In the genomic region with DNA sequence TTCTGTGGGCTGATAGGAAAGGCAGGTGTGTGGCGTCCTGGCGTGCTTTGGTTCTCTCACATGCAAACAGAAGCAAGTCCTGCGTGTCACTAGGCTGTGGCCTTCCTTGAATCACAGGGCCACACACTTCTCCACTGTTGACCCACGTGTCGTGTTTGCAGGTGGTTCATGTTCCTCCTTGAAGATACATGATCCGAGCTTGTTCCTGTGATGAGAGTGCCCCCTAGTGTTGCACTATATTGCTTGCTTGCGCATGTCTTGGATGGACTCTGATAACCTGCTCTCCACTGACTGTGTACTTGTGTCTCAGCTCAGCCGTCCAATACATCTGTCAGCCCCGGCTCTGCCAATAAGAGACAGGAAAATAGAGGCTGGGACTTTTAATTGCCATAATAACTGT, we compare ENCODE assay signal across 8 mouse cellular contexts. TPM values are rescaled to one million over a fixed set of nuclear protein-coding genes. Genes with fewer than 3 reads are reported as not detected.
DNase-seq lines count a peak whose midpoint lies in the region; ATAC-seq lines count a peak whose summit lies in the region.

No protein-coding gene starts in this region.

- peak; percentile 79 for DNase-seq in ES-CJ7 (ENCODE audit: low read depth, low spot score)
- peak; percentile 52 for DNase-seq in brain, embryonic 18.5 days (ENCODE audit: low read depth, low spot score)
- DNase-seq in forebrain, embryonic 11.5 days (ENCODE audit: low spot score): peak; percentile 73
- DNase-seq in hindbrain, embryonic 11.5 days (ENCODE audit: low spot score): peak; percentile 80
- peak; percentile 86 for DNase-seq in layer of hippocampus, adult 9-11 months
- peak; percentile 89 for DNase-seq in lung, postnatal 10 days
- peak; percentile 70 for DNase-seq in right cerebral cortex, postnatal 14 days
- DNase-seq in urinary bladder, postnatal 4 days (ENCODE audit: low spot score in 2 of 2): peak; percentile 58 to 72

- H3K9me3 ChIP-seq in forebrain, embryonic 11.5 days (ENCODE audit: control insufficient read depth, low read length): no peaks in the 10 kb centered on the region
- H3K9me3 ChIP-seq in hindbrain, embryonic 11.5 days (ENCODE audit: control insufficient read depth, low read length): no peaks in the 10 kb centered on the region

- no peak overlapping the region for H3K27ac ChIP-seq in forebrain, embryonic 11.5 days (ENCODE audit: low read depth, low read length)
- no peak overlapping the region for H3K27ac ChIP-seq in hindbrain, embryonic 11.5 days (ENCODE audit: low read depth, low read length)

- 0 out of 2 replicates have a peak, but pooled peaks have one; percentile 21 for ATAC-seq in forebrain, embryonic 11.5 days (replicated peaks; ENCODE audit: low FRiP score)
- ATAC-seq in hindbrain, embryonic 11.5 days (ENCODE audit: low FRiP score): no peak

- H3K4me1 ChIP-seq in forebrain, embryonic 11.5 days (replicated peaks; ENCODE audit: control insufficient read depth, insufficient read depth, low read length): peaks cover 3% of the 10 kb centered on the region
- H3K4me1 ChIP-seq in hindbrain, embryonic 11.5 days (replicated peaks; ENCODE audit: control insufficient read depth, insufficient read depth, low read length): no peaks in the 10 kb centered on the region

- H3K4me2 ChIP-seq in forebrain, embryonic 11.5 days (ENCODE audit: low read depth, low read length, severe bottlenecking): no peak overlapping the region
- no peak overlapping the region for H3K4me2 ChIP-seq in hindbrain, embryonic 11.5 days (replicated peaks; ENCODE audit: low read depth, low read length)

- 53% methylated on average over 9 of the region's 9 CpGs for WGBS in forebrain, embryonic 11.5 days
- 50% methylated on average over 9 of the region's 9 CpGs for WGBS in hindbrain, embryonic 11.5 days

- no peak overlapping the region for H3K9ac ChIP-seq in forebrain, embryonic 11.5 days (ENCODE audit: low read length)
- H3K9ac ChIP-seq in hindbrain, embryonic 11.5 days (ENCODE audit: low read depth, low read length): no peak overlapping the region

- peaks cover 14% of the 10 kb centered on the region for H3K36me3 ChIP-seq in forebrain, embryonic 11.5 days (ENCODE audit: control insufficient read depth, insufficient read depth, low read length)
- H3K36me3 ChIP-seq in hindbrain, embryonic 11.5 days (ENCODE audit: control insufficient read depth, insufficient read depth, low read length): peaks cover 9% of the 10 kb centered on the region

- H3K27me3 ChIP-seq in forebrain, embryonic 11.5 days (ENCODE audit: control insufficient read depth, insufficient read depth, low read length): no peaks in the 10 kb centered on the region
- H3K27me3 ChIP-seq in hindbrain, embryonic 11.5 days (ENCODE audit: control insufficient read depth, insufficient read depth, low read length): no peaks in the 10 kb centered on the region

- H3K4me3 ChIP-seq in forebrain, embryonic 11.5 days (ENCODE audit: low read depth, low read length): no peak overlapping the region
- no peak overlapping the region for H3K4me3 ChIP-seq in hindbrain, embryonic 11.5 days (ENCODE audit: low read depth, low read length)

RNA-seq across cellular contexts. Expression of gene Qrfp, which starts 25.3 kb away (rescaled TPM):
- 0.16 and 0.24 TPM in 2 replicates for polyA plus RNA-seq in forebrain, embryonic 11.5 days (2014; fragmentation: Nextera tagmentation; extraction: Ambion mirVana)
- 0.08 and 0.28 TPM in 2 replicates for polyA plus RNA-seq in hindbrain, embryonic 11.5 days (2014; fragmentation: Nextera tagmentation; extraction: Ambion mirVana)
